Mouse (Mus musculus) liver, postnatal 0 days (tissue): ENCODE measurements around the gene Mia.

ENCODE experiments used
- CTCF ChIP-seq: sonication (generic); IDR thresholded peaks from 2 replicates; pipeline ENCODE4 v1.5.1; 2016; ENCODE audit warnings: antibody characterized with exemption, low read depth
- EP300 ChIP-seq: IDR thresholded peaks from 2 replicates; pipeline ENCODE4 v1.6.1; 2016; ENCODE audit warnings: antibody characterized with exemption, low read depth, mild to moderate bottlenecking

GRCm38 (mm10) chr7:27153205-27153764, 27.7 kb downstream of the Mia start, which contains the start of gene Cyp2t4:
- no peak for TF ChIP-seq CTCF
- no peak for TF ChIP-seq EP300
